Mouse (Mus musculus) kidney, embryonic 16.5 days (tissue): ENCODE data around the gene Abraxas2. TPM values are rescaled to one million over a fixed set of nuclear protein-coding genes. Genes with fewer than 3 reads are reported as not detected.

Experiments used
- ATAC-seq: fragments of 200-750 bp; cut with Nextera tagmentation; 2 replicates; pipeline ENCODE4 v1.8.0; 2017; ENCODE audit warnings: moderate TSS enrichment; ENCODE audit not compliant: low FRiP score, low TSS enrichment
- H3K27ac ChIP-seq: fragments of 300-500 bp; sonication (generic); 2 replicates; pipeline ENCODE4 v1.5.1; 2014; ENCODE audit warnings: low read length
- H3K27me3 ChIP-seq: fragments of 300-500 bp; sonication (generic); 2 replicates; pipeline ENCODE4 v1.6.1; 2014; ENCODE audit warnings: low read length, control low read depth, mixed read lengths; ENCODE audit not compliant: insufficient read depth
- H3K36me3 ChIP-seq: fragments of 300-500 bp; sonication (generic); 2 replicates; pipeline ENCODE4 v1.6.1; 2014; ENCODE audit warnings: low read length, control low read depth, mixed read lengths; ENCODE audit not compliant: insufficient read depth
- H3K4me1 ChIP-seq: fragments of 300-500 bp; sonication (generic); 2 replicates; pipeline ENCODE4 v1.6.1; 2014; ENCODE audit warnings: low read length, control low read depth, mixed read lengths; ENCODE audit not compliant: insufficient read depth
- H3K4me2 ChIP-seq: fragments of 300-500 bp; sonication (generic); replicated peaks from 2 replicates; pipeline ENCODE4 v1.6.1; 2014; ENCODE audit warnings: low read depth, low read length
- H3K4me3 ChIP-seq: fragments of 300-500 bp; sonication (generic); 2 replicates; pipeline ENCODE4 v1.5.1; 2014; ENCODE audit warnings: mild to moderate bottlenecking, low read length
- H3K9ac ChIP-seq: fragments of 300-500 bp; sonication (generic); replicated peaks from 2 replicates; pipeline ENCODE4 v1.6.1; 2014; ENCODE audit warnings: low read length
- H3K9me3 ChIP-seq: fragments of 300-500 bp; sonication (generic); 2 replicates; pipeline ENCODE4 v1.6.1; 2016; ENCODE audit warnings: low read length, control low read depth
- WGBS: fragments of 180-500 bp; shearing (Covaris S2); extraction: QIAGEN DNeasy Blood & Tissue Kit; methylation state at CpG from one replicate; pipeline ENCODE4 v1.1.7; 2014; 5-methylcytosine and 5-hydroxymethylcytosine counted together
- polyA plus RNA-seq: library from polyadenylated mRNA; unstranded; fragments of >200 nt; fragmentation: Nextera tagmentation; extraction: Ambion mirVana; gene quantifications from 2 replicates; pipeline ENCODE4 v1.2.1, GENCODE M21; 2015

Abraxas2 gene
- polyA plus RNA-seq, 1 experiment from 2014 or later = 34.2 TPM

DNA sequence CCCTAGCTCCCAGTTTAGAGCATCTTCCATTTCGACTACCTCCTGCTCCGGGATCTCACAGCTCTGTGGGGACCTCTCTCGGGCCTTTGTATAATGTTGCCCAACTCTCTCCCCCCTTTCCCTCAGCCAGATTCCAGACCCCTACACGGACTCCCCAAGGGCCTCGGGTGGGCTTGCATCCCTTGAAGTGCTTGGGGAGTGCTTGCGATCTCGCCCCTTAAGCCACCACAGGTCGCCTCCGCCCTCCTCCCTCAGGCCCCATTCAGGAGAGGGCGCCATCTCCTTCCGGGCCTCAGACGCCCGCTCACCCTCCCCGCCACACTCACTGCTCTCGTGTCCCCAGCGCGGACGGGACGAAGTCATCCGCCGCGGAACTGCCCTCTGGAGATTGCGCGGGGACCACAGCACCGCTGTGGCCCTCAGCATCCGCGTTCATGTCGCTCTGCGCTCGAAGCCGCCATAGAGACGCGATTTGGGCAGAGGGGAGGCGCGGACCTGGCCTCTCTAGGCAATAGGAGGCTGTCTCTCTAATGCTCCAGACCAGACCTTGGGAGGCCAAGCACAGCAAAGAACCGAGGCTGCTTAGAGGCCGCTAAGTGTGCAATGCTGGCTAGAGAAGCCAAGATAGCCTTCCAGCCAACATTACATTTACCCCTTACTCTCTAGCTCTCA, 6.7 kb upstream of the Abraxas2 start, which contains the start of gene Eef1akmt2:
Gene Eef1akmt2, minus strand, starts transcription at position 501 of the 672 bp plus-strand sequence.
- under 1% methylated on average over 36 of the region's 37 CpGs for WGBS
- peak within 1 kb of the TSS; percentile 98 for H3K9ac ChIP-seq
- H3K4me1 ChIP-seq = peaks cover 11% of the 10 kb centered on the region
- no peaks in the 10 kb centered on the region for H3K27me3 ChIP-seq
- peak within 1 kb of the TSS; percentile 99 for H3K27ac ChIP-seq
- H3K36me3 ChIP-seq = peaks cover 20% of the 10 kb centered on the region
- H3K4me3 ChIP-seq = peak within 1 kb of the TSS; percentile 89
- H3K9me3 ChIP-seq = no peaks in the 10 kb centered on the region
- peak within 1 kb of the TSS; percentile 65 for H3K4me2 ChIP-seq
- ATAC-seq = peak; percentile 97

DNA sequence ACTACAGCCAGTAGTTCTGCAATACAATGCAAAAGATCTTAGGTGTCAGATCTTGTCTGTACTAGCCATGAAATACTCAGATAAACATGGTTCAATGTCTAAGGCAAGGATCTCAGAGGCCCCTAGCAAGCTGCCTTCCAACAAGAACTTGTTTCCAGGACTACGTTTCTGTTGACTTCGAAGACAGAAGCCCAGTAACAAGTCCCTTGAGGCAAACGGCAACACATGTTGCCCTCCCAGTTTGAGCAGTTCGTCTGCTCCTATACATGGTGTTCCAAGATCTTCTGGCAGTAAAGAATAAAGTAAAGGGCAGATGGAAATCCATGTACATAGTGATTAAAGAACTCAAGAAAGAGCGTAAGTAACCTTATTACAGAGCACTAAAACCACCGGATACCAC, 5.7 kb upstream of the Abraxas2 start:
- H3K4me1 ChIP-seq = peaks cover 11% of the 10 kb centered on the region
- no peaks in the 10 kb centered on the region for H3K9me3 ChIP-seq
- WGBS = 78% methylated on average over 6 of the region's 6 CpGs
- no peaks in the 10 kb centered on the region for H3K27me3 ChIP-seq
- no peak overlapping the region for H3K9ac ChIP-seq
- peaks cover 12% of the 10 kb centered on the region; the same call in 1 of the 2 replicates for H3K36me3 ChIP-seq
- no peak overlapping the region for H3K4me3 ChIP-seq
- no peak for ATAC-seq
- no peak overlapping the region for H3K4me2 ChIP-seq
- H3K27ac ChIP-seq = no peak overlapping the region

DNA sequence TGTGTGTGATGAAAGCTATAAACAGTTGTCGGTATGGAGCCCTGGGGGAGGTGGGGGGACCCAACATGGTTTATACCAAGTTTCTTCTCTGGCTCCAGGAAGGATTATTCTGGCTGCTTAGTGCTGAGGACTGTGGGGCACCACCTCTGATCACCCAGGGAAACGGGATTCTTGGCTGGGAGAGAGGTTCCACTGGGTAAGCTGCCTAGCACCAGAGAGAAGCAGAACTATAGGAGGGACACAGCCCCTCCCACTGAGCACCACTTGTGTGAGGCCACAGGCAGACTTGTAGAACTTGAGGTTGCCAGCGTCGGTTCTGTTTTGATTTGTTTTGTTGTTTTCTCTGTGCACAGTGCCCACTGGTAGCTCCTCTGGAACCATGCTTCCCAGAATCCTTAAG, 5.1 kb upstream of the Abraxas2 start:
- H3K4me2 ChIP-seq = no peak overlapping the region
- H3K9me3 ChIP-seq = no peaks in the 10 kb centered on the region
- peaks cover 11% of the 10 kb centered on the region for H3K4me1 ChIP-seq
- 80% methylated on average over 4 of the region's 4 CpGs for WGBS
- no peak overlapping the region for H3K4me3 ChIP-seq
- no peaks in the 10 kb centered on the region for H3K27me3 ChIP-seq
- no peak for ATAC-seq
- no peak overlapping the region for H3K27ac ChIP-seq
- H3K36me3 ChIP-seq = peaks cover 7% of the 10 kb centered on the region; the same call in 1 of the 2 replicates
- no peak overlapping the region for H3K9ac ChIP-seq

DNA sequence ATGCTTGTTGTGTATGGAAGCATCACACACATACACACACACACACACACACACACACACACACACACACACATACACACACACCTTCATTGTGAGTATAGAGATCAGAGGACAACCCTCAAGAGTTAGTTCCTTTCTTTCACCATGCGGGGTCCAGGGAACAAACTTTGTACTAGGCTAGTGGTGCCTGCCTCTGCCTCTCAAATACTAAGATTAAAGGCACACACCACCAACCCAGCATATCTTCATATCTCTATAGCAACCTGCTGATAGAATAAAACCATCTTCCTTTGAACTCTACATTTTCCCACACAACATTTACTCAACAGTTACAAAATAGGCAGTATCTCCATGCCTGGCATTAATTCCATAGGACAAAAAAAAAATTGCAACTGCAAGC, 2.9 kb upstream of the Abraxas2 start:
- H3K27me3 ChIP-seq = no peaks in the 10 kb centered on the region
- H3K9ac ChIP-seq = no peak overlapping the region
- no peak overlapping the region for H3K27ac ChIP-seq
- H3K4me2 ChIP-seq = no peak overlapping the region
- ATAC-seq = no peak
- no peaks in the 10 kb centered on the region for H3K36me3 ChIP-seq
- no peaks in the 10 kb centered on the region for H3K9me3 ChIP-seq
- no peak overlapping the region for H3K4me3 ChIP-seq
- H3K4me1 ChIP-seq = peaks cover 19% of the 10 kb centered on the region
- WGBS = 86% methylated on average over 1 of the region's 1 CpGs

- H3K4me3 ChIP-seq = no peak overlapping the region
- no peak overlapping the region for H3K4me2 ChIP-seq
- no peak for ATAC-seq
- H3K9ac ChIP-seq = no peak overlapping the region
- 69% methylated on average over 5 of the region's 5 CpGs for WGBS
- H3K9me3 ChIP-seq = no peaks in the 10 kb centered on the region
- no peaks in the 10 kb centered on the region for H3K36me3 ChIP-seq
- no peaks in the 10 kb centered on the region for H3K27me3 ChIP-seq
- H3K4me1 ChIP-seq = peaks cover 11% of the 10 kb centered on the region
- H3K27ac ChIP-seq = no peak overlapping the region
Observed at GRCm38 (mm10) chr7:132858043-132858608, 899 bp upstream of the Abraxas2 start.

- no peaks in the 10 kb centered on the region for H3K4me1 ChIP-seq
- H3K9ac ChIP-seq = no peak overlapping the region
- ATAC-seq = no peak
- 93% methylated on average over 9 of the region's 9 CpGs for WGBS
- H3K9me3 ChIP-seq = no peaks in the 10 kb centered on the region
- no peak overlapping the region for H3K4me3 ChIP-seq
- no peaks in the 10 kb centered on the region for H3K27me3 ChIP-seq
- H3K27ac ChIP-seq = no peak overlapping the region
- H3K4me2 ChIP-seq = no peak overlapping the region
- H3K36me3 ChIP-seq = peaks cover 37% of the 10 kb centered on the region
Observed at GRCm38 (mm10) chr7:132866316-132866715, 7.3 kb downstream of the Abraxas2 start.

DNA sequence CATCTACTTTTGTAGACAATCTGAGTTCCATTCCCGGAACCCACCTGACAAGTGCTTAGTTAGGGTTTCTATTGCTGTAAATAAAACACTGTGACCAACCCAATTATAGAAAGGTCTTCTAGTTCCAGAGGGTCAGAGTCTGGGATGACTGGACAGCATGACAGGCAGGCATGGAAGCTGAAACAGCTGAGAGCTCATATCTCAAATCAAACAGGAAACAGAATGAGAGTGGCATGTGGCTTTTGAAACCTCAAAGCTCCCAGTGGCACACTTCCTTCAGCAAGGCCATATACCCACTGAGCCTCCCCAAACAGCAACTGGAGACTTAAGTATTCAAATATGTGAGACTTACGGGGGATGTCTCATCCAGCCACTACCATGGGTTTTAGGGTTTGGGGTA, 14.0 kb downstream of the Abraxas2 start:
- ATAC-seq = no peak
- H3K4me1 ChIP-seq = peaks cover 5% of the 10 kb centered on the region; the same call in 1 of the 2 replicates
- H3K4me3 ChIP-seq = no peak overlapping the region
- WGBS = 89% methylated on average over 2 of the region's 2 CpGs
- no peaks in the 10 kb centered on the region for H3K9me3 ChIP-seq
- H3K4me2 ChIP-seq = no peak overlapping the region
- peaks cover 62% of the 10 kb centered on the region for H3K36me3 ChIP-seq
- no peak overlapping the region for H3K9ac ChIP-seq
- no peak overlapping the region for H3K27ac ChIP-seq
- H3K27me3 ChIP-seq = no peaks in the 10 kb centered on the region

DNA sequence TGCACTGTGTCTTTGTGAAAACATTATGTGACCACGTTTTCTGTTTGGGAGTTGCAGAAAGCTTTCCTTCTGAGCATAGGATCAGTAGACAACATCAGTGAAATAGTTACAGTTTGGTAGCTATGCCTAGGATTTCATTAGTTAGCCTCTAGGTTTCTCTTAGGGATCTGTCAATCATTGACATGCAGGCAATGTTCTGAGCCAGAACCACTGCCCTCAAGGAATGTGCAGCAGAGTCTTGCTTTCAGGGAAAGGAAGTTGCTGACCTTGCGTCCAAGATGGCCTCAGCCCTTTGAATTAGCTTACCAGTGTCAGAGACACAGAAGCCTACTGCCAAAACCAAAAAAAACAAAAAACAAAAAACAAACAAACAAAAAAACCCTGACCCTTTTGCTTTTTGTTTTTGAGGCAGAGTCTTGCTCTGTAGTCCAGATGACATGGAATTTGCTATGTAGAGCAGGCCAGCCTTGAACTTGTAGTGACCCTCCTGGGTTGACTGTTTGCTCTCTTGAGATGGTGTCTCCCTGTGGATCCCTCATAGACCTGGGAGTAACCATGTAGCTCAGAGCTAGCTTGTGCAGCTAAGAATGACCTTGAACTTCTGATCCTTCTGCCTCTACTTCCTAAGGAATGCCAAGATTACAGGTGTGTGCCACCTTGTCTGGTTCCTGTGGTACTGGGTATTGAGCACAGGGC, 16.5 kb downstream of the Abraxas2 start:
- Histone ChIP-seq H3K4me2 (no peak overlapping the region), H3K36me3 (peaks cover 65% of the 10 kb centered on the region), H3K4me1 (peaks cover 5% of the 10 kb centered on the region; the same call in 1 of the 2 replicates), H3K27me3 (no peaks in the 10 kb centered on the region), H3K4me3 (no peak overlapping the region), H3K27ac (peak overlapping the region; percentile 79), H3K9me3 (no peaks in the 10 kb centered on the region), H3K9ac (no peak overlapping the region)
- peak; percentile 75 for ATAC-seq
- WGBS = 65% methylated on average over 2 of the region's 2 CpGs

DNA sequence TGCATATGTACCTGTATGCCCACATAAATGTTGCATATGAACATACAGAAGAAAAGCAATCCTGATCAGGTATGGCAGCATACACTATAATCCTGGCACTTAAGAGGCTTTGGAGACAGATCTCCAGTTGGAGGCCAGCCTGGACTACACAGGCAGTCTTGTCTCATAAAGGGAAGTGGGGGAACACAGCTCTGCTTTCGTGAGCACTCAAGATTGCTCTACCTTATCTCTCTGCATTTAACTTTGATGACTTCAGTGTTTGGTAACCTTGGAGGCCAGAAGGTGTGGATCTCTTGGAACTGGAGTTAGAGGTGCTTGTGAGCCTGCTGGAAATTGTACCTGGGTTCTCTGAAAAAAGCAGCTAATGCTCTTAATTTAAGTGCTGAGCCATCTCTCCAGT, 21.3 kb downstream of the Abraxas2 start:
- peaks cover 74% of the 10 kb centered on the region for H3K36me3 ChIP-seq
- 0 out of 2 replicates have a peak, but pooled peaks cover 2% of the 10 kb centered on the region for H3K9me3 ChIP-seq
- no peak overlapping the region for H3K4me3 ChIP-seq
- WGBS = 100% methylated on average over 1 of the region's 1 CpGs
- ATAC-seq = no peak
- H3K9ac ChIP-seq = no peak overlapping the region
- no peak overlapping the region for H3K4me2 ChIP-seq
- no peaks in the 10 kb centered on the region for H3K4me1 ChIP-seq
- no peak overlapping the region for H3K27ac ChIP-seq
- no peaks in the 10 kb centered on the region for H3K27me3 ChIP-seq

GRCm38 (mm10) chr7:132882343-132882742, 23.3 kb downstream of the Abraxas2 start:
- Histone ChIP-seq H3K27me3 (no peaks in the 10 kb centered on the region), H3K9me3 (0 out of 2 replicates have a peak, but pooled peaks cover 2% of the 10 kb centered on the region), H3K4me3 (no peak overlapping the region), H3K4me1 (peaks cover 10% of the 10 kb centered on the region), H3K36me3 (peaks cover 55% of the 10 kb centered on the region), H3K27ac (no peak overlapping the region), H3K9ac (no peak overlapping the region), H3K4me2 (no peak overlapping the region)
- ATAC-seq = no peak
- 72% methylated on average over 2 of the region's 2 CpGs for WGBS
